Mouse (Mus musculus) megakaryocyte-erythroid progenitor cell, adult 5-6 weeks (primary cell): ENCODE measurements around the gene Ddb1. TPM values are rescaled to one million over a fixed set of nuclear protein-coding genes. Genes with fewer than 3 reads are reported as not detected.

Source experiments
- ATAC-seq: replicated peaks from 2 replicates; pipeline ENCODE4 v1.8.0; 2016; ENCODE audit warnings: mild to moderate bottlenecking, inconsistent platforms; ENCODE audit not compliant: severe bottlenecking, poor library complexity, low FRiP score, low TSS enrichment
- total RNA-seq, 2 experiments: library from RNA; stranded (forward) in 1 of 2; stranded (reverse) in 1 of 2; fragments of 200-1000, 215-1000 nt in 1 of 2; fragments of >200 nt in 1 of 2; fragmentation: Nextera tagmentation in 1 of 2; gene quantifications; 2 replicates each; pipeline ENCODE4 v1.2.3; 2014 to 2017

Gene Ddb1
- total RNA-seq, 2 experiments from 2014 or later = 229 to 656 TPM

GRCm38 (mm10) chr19:10648156-10648555 lies 43.0 kb downstream of the Ddb1 start:
- ATAC-seq = no peak

GRCm38 (mm10) chr19:10656058-10656457 lies 50.9 kb downstream of the Ddb1 start:
- no peak for ATAC-seq

DNA sequence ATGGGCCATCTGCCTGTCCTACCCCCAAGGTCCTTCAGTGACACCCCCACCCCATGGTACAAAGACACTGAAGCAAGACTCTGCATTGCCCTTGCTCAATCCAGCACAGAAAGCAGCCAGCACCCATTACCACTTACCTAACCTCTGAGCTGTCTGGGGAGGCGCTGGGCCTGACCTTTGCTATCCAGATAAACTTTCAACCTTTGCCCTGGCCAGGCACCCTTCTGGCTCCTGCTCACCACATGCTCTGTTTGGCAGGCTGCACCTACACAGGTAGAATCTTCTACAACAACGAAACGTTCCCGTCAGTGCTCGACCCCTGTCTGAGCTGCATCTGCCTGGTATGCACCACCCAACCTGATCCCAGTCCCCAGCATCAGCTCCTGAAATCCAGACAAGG lies 52.6 kb downstream of the Ddb1 start:
- no peak for ATAC-seq

DNA sequence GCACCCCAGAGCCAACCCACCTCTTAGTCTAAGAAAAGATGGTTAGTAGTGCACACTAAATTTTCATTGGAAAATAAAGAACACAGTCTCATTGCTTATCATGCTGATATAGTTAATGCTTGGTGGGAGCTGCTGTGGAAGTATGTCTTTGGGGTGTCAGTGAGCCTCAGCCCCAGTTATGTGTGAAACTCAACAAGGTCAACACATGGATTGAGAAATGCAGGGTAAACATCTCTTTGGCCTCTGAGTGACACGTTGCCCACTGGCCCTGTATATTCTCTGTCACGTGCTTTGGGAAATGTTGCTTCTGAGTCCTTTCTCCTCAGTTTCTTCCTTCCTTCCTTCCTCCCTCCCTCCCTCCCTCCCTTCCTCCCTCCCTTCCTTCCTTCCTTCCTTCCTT lies 53.3 kb downstream of the Ddb1 start:
- ATAC-seq = no peak

GRCm38 (mm10) chr19:10661373-10661772 lies 56.2 kb downstream of the Ddb1 start:
- peak; percentile 89 for ATAC-seq

DNA sequence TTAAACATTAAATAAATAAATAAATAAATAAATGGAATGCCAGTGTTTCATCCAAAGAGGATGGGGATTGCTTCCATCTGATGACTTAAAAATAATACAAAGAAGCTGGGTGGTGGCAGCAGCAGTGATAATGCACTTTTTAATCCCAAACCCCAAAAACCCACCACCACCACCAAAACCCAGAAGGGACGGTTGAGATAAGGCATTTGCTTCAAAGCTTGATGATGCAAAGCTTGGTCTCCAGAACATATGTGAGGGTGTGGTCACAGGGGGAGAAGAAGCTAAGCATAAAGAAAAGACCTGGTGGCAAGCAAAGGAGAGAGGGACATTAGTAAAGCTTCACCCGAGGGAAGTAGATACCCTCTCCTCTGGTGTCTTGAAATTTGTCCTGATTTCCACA lies 56.8 kb downstream of the Ddb1 start:
- peak; percentile 76 for ATAC-seq

DNA sequence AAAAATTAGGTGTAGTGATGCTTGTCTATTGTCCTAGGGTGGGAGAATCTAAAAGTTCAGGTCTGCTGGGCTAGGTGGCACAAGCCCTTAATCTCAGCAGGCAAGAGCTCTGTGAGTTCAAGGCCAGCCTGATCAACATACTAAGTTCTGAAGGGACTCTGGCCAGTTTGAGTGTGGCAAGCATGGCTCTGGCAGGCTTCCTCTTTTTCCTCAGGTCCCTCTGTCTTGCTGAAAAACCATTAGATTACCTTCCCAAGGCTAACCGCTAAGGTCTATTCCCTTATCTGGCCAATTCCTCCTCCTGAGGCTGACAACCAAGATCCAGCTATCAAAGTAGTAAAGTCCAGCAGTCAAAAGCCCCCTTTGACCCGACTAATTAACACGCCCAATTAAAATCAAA lies 57.5 kb downstream of the Ddb1 start:
- no peak for ATAC-seq

DNA sequence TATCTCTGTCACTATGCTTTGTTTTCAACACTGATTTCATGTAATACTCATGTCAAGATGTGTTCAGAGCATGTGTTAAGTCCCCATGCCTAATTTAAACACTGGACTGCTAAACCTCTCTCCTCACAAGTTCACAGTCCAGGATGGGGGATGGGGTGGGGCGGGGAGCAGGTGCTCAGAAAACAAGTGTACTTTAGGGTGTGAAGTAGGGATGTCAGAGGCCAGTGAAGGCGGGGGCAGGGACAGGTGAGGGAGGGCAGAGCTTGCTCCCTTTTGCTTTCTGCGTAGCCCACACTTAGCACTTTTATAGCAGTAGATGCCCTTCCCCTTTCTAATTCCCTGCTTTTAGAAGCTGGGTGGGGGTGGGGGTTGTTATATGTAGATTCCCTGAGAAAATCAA lies 60.0 kb downstream of the Ddb1 start:
- no peak for ATAC-seq

DNA sequence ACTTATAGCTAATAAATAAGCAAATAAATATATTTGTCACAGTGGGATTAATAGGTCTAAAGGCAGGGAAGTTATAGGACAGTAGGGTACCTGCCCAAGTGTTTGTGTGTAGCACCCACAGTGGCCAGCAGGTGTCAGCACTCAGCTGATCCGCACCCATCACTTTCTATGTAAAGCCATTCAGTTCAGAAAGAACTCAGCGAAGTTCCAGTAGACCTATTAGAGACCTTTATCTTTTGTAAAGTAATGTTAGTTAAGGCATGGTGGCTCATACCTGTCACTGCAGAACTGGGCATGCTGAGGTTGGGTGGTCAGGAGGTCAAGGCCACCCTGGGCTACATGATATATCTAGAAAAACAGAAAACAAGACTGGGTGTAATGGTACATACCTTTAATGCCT lies 60.4 kb downstream of the Ddb1 start:
- peak; percentile 42; the same call in 1 of the 2 replicates for ATAC-seq

DNA sequence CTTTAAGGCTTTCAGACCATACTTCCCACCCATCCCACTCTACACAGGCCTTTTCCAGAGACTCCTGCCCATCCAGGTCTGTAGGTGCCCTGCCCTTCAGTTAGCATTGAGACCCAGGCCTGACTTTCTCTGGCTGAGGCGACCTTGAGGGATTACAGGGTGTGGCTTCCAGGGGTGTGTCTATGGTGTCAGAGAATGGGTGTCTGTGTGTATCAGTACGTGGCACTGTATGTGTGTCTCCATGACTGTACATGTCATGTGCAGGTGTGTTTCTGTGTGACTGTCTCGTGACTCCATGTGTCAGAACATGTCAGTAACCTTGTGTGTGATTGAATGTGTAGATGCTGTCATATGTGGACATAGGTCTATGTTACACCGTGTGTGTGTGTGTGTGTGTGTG lies 66.2 kb downstream of the Ddb1 start:
- no peak for ATAC-seq

DNA sequence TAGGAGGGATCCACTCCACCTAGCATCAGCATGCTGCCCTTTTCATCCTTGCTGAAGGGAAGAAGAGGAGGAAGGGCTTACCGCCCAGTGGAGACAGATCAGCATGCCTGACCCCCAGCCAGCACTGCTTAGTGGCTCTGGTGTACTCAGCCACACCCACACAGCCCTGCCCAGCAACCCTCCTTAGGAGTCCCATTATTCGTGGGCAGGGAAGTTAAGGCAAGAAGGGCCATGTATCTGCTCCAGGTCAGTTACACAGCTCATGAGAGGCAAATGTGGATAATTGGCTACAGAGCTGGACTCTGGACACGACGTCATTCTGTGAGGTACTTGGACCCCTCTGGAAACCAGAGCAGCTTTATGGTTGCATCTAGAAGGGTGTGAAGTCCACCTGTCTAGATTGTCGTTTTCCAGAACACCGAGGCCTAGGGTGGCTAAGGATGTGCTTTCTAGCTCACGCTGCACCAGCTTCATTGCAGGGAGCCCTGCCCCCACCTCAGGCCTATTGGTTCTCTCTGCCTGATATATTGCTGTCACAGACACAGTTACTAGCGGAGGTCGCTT lies 66.8 kb downstream of the Ddb1 start:
- no peak for ATAC-seq

- no peak for ATAC-seq
These were observed 68.1 kb downstream of the Ddb1 start for GRCm38 (mm10) chr19:10673275-10673674.

DNA sequence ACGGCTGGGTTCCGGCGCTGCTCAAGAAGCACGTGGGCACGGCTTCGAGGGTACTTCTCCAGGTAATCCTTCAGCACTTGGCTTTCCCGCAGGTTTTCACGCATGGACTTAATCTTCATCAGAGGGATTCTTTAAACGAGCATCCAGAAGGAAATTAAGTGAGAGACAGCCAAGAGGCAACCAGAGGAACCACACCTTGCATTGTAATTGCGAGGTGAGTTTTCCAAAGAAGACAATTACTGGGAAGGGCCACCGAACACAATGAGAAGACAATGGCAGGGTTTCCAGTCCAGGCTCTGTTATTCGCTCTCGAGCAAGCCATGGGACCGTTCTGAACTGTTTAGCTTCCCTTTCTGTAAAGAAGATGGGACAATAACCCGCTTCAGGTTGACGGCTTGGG lies 71.5 kb downstream of the Ddb1 start:
- no peak for ATAC-seq

DNA sequence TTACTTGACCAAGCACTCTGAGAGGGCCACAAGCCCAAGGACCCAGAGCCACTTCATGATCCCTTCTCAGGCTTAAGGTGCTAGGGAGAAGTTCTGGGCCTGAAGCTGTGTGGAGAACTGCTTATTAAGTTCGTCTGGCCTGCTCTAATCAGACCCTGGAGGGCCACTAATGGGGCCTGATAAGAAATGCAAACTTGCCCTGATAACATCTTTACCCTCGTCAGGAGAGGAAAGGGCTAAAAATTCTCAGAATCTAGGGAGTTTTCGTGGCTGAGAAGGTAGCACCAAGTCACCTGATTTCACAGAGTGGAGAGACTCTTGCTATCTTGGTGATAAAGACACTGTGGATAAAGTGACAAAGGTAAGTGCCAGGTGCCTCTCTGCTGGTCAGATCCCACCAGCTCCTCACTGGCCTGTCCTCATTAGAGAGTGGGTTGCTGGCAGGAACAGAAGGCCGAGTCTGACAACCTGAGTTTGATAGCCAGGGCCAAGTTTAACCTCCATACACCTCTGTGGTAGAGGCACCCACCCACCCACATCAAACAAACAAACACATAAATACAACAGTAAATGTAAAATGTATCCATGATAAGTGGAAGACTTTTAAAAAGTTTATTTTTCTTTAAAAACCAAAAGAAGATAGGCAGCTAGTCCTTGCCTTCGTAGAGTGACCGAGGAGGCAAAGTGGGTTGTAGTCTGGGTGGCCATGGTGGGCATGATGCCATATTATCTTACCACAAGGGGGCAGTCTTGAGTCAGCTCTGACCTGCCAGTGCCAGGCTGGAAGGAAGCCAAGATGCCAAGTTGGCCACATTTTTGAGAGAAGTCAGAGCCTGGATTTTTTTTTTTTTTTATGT lies 73.0 kb downstream of the Ddb1 start, which contains the start of gene Pga5:
Pga5 (minus strand) TSS at position 157 of the 857 bp plus-strand sequence.
- peak; percentile 75 for ATAC-seq

GRCm38 (mm10) chr19:10678772-10679067 lies 73.6 kb downstream of the Ddb1 start:
- no peak for ATAC-seq

Other genes with a start within 250 kb of the Ddb1 start
- not detected in 2 replicates for gene Syt7, start 216.2 kb upstream of the Ddb1 start, total RNA-seq (2014; fragmentation: Nextera tagmentation)
- gene Syt7, start 216.2 kb upstream of the Ddb1 start, total RNA-seq (2017) = not detected in 2 replicates
- gene Lrrc10b, start 147.9 kb upstream of the Ddb1 start, total RNA-seq (2014; fragmentation: Nextera tagmentation) = not detected in 2 replicates
- gene Lrrc10b, start 147.9 kb upstream of the Ddb1 start, total RNA-seq (2017) = not detected in 2 replicates
- gene Ppp1r32, start 122.4 kb upstream of the Ddb1 start, total RNA-seq (2014; fragmentation: Nextera tagmentation) = 0.57 TPM in 1 of 2 replicates, not detected in the other
- gene Ppp1r32, start 122.4 kb upstream of the Ddb1 start, total RNA-seq (2017) = not detected in 2 replicates
- gene Cpsf7, start 80.1 kb upstream of the Ddb1 start, total RNA-seq (2014; fragmentation: Nextera tagmentation) = 98.2 and 112 TPM in 2 replicates
- gene Cpsf7, start 80.1 kb upstream of the Ddb1 start, total RNA-seq (2017) = 36.3 and 39.4 TPM in 2 replicates
- gene Sdhaf2, start 79.2 kb upstream of the Ddb1 start, total RNA-seq (2014; fragmentation: Nextera tagmentation) = 71.9 and 73.0 TPM in 2 replicates
- gene Sdhaf2, start 79.2 kb upstream of the Ddb1 start, total RNA-seq (2017) = 61.3 and 105 TPM in 2 replicates
- gene Tmem216, start 49.1 kb upstream of the Ddb1 start, total RNA-seq (2014; fragmentation: Nextera tagmentation) = 9.0 and 14.9 TPM in 2 replicates
- 12.2 and 19.9 TPM in 2 replicates for gene Tmem216, start 49.1 kb upstream of the Ddb1 start, total RNA-seq (2017)
- 17.7 and 27.3 TPM in 2 replicates for gene Cyb561a3, start 28.2 kb upstream of the Ddb1 start, total RNA-seq (2014; fragmentation: Nextera tagmentation)
- 7.6 and 11.9 TPM in 2 replicates for gene Cyb561a3, start 28.2 kb upstream of the Ddb1 start, total RNA-seq (2017)
- gene Tmem138, start 28.0 kb upstream of the Ddb1 start, total RNA-seq (2014; fragmentation: Nextera tagmentation) = 24.4 and 51.9 TPM in 2 replicates
- 7.2 and 8.8 TPM in 2 replicates for gene Tmem138, start 28.0 kb upstream of the Ddb1 start, total RNA-seq (2017)
- gene Tkfc, start 327 bp downstream of the Ddb1 start, total RNA-seq (2014; fragmentation: Nextera tagmentation) = 9.0 and 9.6 TPM in 2 replicates
- 1.9 and 4.2 TPM in 2 replicates for gene Tkfc, start 327 bp downstream of the Ddb1 start, total RNA-seq (2017)
- 0.90 and 0.99 TPM in 2 replicates for gene Vwce, start 28.9 kb downstream of the Ddb1 start, total RNA-seq (2014; fragmentation: Nextera tagmentation)
- gene Vwce, start 28.9 kb downstream of the Ddb1 start, total RNA-seq (2017) = not detected in 2 replicates
- not detected in 2 replicates for gene Pga5, start 72.7 kb downstream of the Ddb1 start, total RNA-seq (2014; fragmentation: Nextera tagmentation)
- not detected in 2 replicates for gene Pga5, start 72.7 kb downstream of the Ddb1 start, total RNA-seq (2017)
- gene Vps37c, start 83.4 kb downstream of the Ddb1 start, total RNA-seq (2014; fragmentation: Nextera tagmentation) = 18.3 and 20.2 TPM in 2 replicates
- gene Vps37c, start 83.4 kb downstream of the Ddb1 start, total RNA-seq (2017) = 6.9 and 7.8 TPM in 2 replicates
- gene Cd5, start 133.7 kb downstream of the Ddb1 start, total RNA-seq (2014; fragmentation: Nextera tagmentation) = 3.2 and 3.7 TPM in 2 replicates
- gene Cd5, start 133.7 kb downstream of the Ddb1 start, total RNA-seq (2017) = not detected in 2 replicates
- gene Cd6, start 224.7 kb downstream of the Ddb1 start, total RNA-seq (2014; fragmentation: Nextera tagmentation) = 2.4 and 3.2 TPM in 2 replicates
- not detected in 2 replicates for gene Cd6, start 224.7 kb downstream of the Ddb1 start, total RNA-seq (2017)
- 0.50 and 0.99 TPM in 2 replicates for gene Slc15a3, start 234.4 kb downstream of the Ddb1 start, total RNA-seq (2014; fragmentation: Nextera tagmentation)
- gene Slc15a3, start 234.4 kb downstream of the Ddb1 start, total RNA-seq (2017) = 0.56 TPM in 1 of 2 replicates, not detected in the other